Comparison of ENCODE assay signal across 7 mouse cellular contexts in genomic region chr4:106985899-106986832, GRCm38 (mm10).
DNase-seq lines count a peak whose midpoint lies in the region; ATAC-seq and TF ChIP-seq lines count a peak whose summit lies in the region.

No protein-coding gene starts in this region.

- H3K9ac ChIP-seq in kidney, postnatal 0 days (ENCODE audit: low read depth, low read length): 0 out of 2 replicates have a peak overlapping the region, but pooled peaks have one; percentile 14

- H3K36me3 ChIP-seq in kidney, postnatal 0 days (ENCODE audit: insufficient read depth, low read length): no peaks in the 10 kb centered on the region

- no peak for TF ChIP-seq CTCF in kidney, postnatal 0 days (IDR thresholded peaks at IDR 0.05; ENCODE audit: low read depth)

- no peak overlapping the region for H3K4me3 ChIP-seq in kidney, postnatal 0 days (replicated peaks; ENCODE audit: low read depth, low read length)

- no peaks in the 10 kb centered on the region for H3K9me3 ChIP-seq in kidney, postnatal 0 days (replicated peaks; ENCODE audit: low read length)

- H3K27me3 ChIP-seq in kidney, postnatal 0 days (ENCODE audit: insufficient read depth, low read length): no peaks in the 10 kb centered on the region

- H3K27ac ChIP-seq in kidney, postnatal 0 days: peak overlapping the region; percentile 66

- H3K4me2 ChIP-seq in kidney, postnatal 0 days (ENCODE audit: low read length): no peak overlapping the region

- ATAC-seq in kidney, postnatal 0 days (replicated peaks; ENCODE audit: low FRiP score, low read depth): peak; percentile 45

- peaks cover 29% of the 10 kb centered on the region for H3K4me1 ChIP-seq in kidney, postnatal 0 days (replicated peaks; ENCODE audit: insufficient read depth, low read length)

- 23% methylated on average over 15 of the region's 15 CpGs for WGBS in kidney, postnatal 0 days

- peak; percentile 85 for DNase-seq in embryo, embryonic 11 days
- DNase-seq in heart, adult 11 months: peak; percentile 96
- peak; percentile 47 for DNase-seq in kidney, postnatal 0 days (ENCODE audit: low spot score)
- peak; percentile 79 for DNase-seq in neural tube, embryonic 10.5 days (ENCODE audit: extremely low spot score, low spot score)
- DNase-seq in layer of hippocampus, postnatal 36 days: no peak
- no peak for DNase-seq in adrenal gland, adult (ENCODE audit: inconsistent age in 2 of 2, low spot score in 1 of 2)
- no peak for DNase-seq in frontal cortex, postnatal 36 days (ENCODE audit: low spot score in 2 of 2)

Comparison
In these comparisons a context has a peak if more than half of its experiments do, and no peak if none do; other contexts are left out.
1. DNase-seq: peak in embryo, embryonic 11 days (single experiment), heart, adult 11 months (single experiment), kidney, postnatal 0 days (single experiment) and neural tube, embryonic 10.5 days (single experiment); none in layer of hippocampus, postnatal 36 days (0 of 2), adrenal gland, adult (0 of 2) and frontal cortex, postnatal 36 days (0 of 2).